ENCODE assay signal across 12 mouse cellular contexts in genomic region chr12:111450359-111450758, GRCm38 (mm10). TPM values are rescaled to one million over a fixed set of nuclear protein-coding genes. Genes with fewer than 3 reads are reported as not detected.
A peak's percentile ranks its signal among the peaks of the same experiment; 100 is the strongest.
DNase-seq lines count a peak whose midpoint lies in the region; ATAC-seq and TF ChIP-seq lines count a peak whose summit lies in the region.
"Had no signal": no experiment of that assay in that cellular context is flagged by ENCODE, and none has a peak within 500 bp of the region (broad histone marks: within the 10 kb centered on the region; RNA-seq: fewer than 3 reads in every experiment).

No protein-coding gene starts in this region.

- TF ChIP-seq CTCF in intestine, postnatal 0 days (IDR thresholded peaks at IDR 0.05; ENCODE audit: low read depth): no peak

- no peaks in the 10 kb centered on the region for H3K9me3 ChIP-seq in heart, embryonic 11.5 days (replicated peaks; ENCODE audit: control insufficient read depth, low read length)
- no peaks in the 10 kb centered on the region for H3K9me3 ChIP-seq in midbrain, embryonic 13.5 days
- no peaks in the 10 kb centered on the region for H3K9me3 ChIP-seq in forebrain, embryonic 14.5 days (replicated peaks; ENCODE audit: control insufficient read depth, low read length)
- no peaks in the 10 kb centered on the region for H3K9me3 ChIP-seq in intestine, postnatal 0 days (ENCODE audit: control insufficient read depth)
- H3K9me3 ChIP-seq: intestine, embryonic 15.5 days; stomach, embryonic 15.5 days had no signal

- no peak overlapping the region for H3K4me3 ChIP-seq in heart, embryonic 11.5 days (ENCODE audit: low read depth, low read length)
- no peak overlapping the region for H3K4me3 ChIP-seq in midbrain, embryonic 13.5 days (replicated peaks)
- no peak overlapping the region for H3K4me3 ChIP-seq in forebrain, embryonic 14.5 days (ENCODE audit: low read depth, low read length)
- H3K4me3 ChIP-seq in intestine, postnatal 0 days (ENCODE audit: low read depth, low read length): no peak overlapping the region
- H3K4me3 ChIP-seq: intestine, embryonic 15.5 days; stomach, embryonic 15.5 days had no signal

- no peak for ATAC-seq in heart, embryonic 11.5 days (replicated peaks; ENCODE audit: insufficient number of reproducible peaks, low FRiP score, low TSS enrichment)
- no peak for ATAC-seq in midbrain, embryonic 13.5 days
- no peak for ATAC-seq in forebrain, embryonic 14.5 days
- ATAC-seq in intestine, postnatal 0 days: no peak
- ATAC-seq: intestine, embryonic 15.5 days had no signal

- H3K27me3 ChIP-seq in heart, embryonic 11.5 days (ENCODE audit: control insufficient read depth, insufficient read depth, low read length): peaks cover 57% of the 10 kb centered on the region
- H3K27me3 ChIP-seq in midbrain, embryonic 13.5 days: peaks cover 86% of the 10 kb centered on the region
- H3K27me3 ChIP-seq in forebrain, embryonic 14.5 days (replicated peaks; ENCODE audit: control insufficient read depth, insufficient read depth, low read length): peaks cover 64% of the 10 kb centered on the region
- peaks cover 53% of the 10 kb centered on the region for H3K27me3 ChIP-seq in intestine, postnatal 0 days (replicated peaks; ENCODE audit: control insufficient read depth, insufficient read depth, low read length)

- H3K27ac ChIP-seq in heart, embryonic 11.5 days (ENCODE audit: low read depth, low read length): no peak overlapping the region
- no peak overlapping the region for H3K27ac ChIP-seq in midbrain, embryonic 13.5 days
- no peak overlapping the region for H3K27ac ChIP-seq in forebrain, embryonic 14.5 days (ENCODE audit: low read depth, low read length)
- no peak overlapping the region for H3K27ac ChIP-seq in intestine, postnatal 0 days (ENCODE audit: low read depth, low read length)
- H3K27ac ChIP-seq: intestine, embryonic 15.5 days had no signal

- no peaks in the 10 kb centered on the region for H3K36me3 ChIP-seq in heart, embryonic 11.5 days (ENCODE audit: control insufficient read depth, insufficient read depth, low read length)
- no peaks in the 10 kb centered on the region for H3K36me3 ChIP-seq in midbrain, embryonic 13.5 days
- no peaks in the 10 kb centered on the region for H3K36me3 ChIP-seq in forebrain, embryonic 14.5 days (ENCODE audit: control insufficient read depth, insufficient read depth, low read length)
- no peaks in the 10 kb centered on the region; the same call in 1 of the 2 replicates for H3K36me3 ChIP-seq in intestine, postnatal 0 days (ENCODE audit: control insufficient read depth, insufficient read depth)
- H3K36me3 ChIP-seq: intestine, embryonic 15.5 days; stomach, embryonic 15.5 days had no signal

- WGBS in heart, embryonic 11.5 days (ENCODE audit: insufficient replicate concordance): 39% methylated on average over 6 of the region's 6 CpGs
- 50% methylated on average over 6 of the region's 6 CpGs for WGBS in midbrain, embryonic 13.5 days
- WGBS in forebrain, embryonic 14.5 days: 58% methylated on average over 6 of the region's 6 CpGs
- 47% methylated on average over 6 of the region's 6 CpGs for WGBS in intestine, postnatal 0 days

- DNase-seq in heart, adult 11 months: peak; percentile 99
- DNase-seq in gastrocnemius, postnatal 14 days: peak; percentile 63
- DNase-seq in kidney, adult 18-20 months: peak; percentile 78
- DNase-seq in lung, postnatal 25 days (ENCODE audit: low spot score): peak; percentile 45
- DNase-seq in forebrain, embryonic 14.5 days (ENCODE audit: low spot score): no peak
- DNase-seq: cerebellum, postnatal 25 days had no signal

- intact Hi-C loops in gastrocnemius, postnatal 14 days (cut with DNase I; ENCODE audit: low total_unique reads): no loop called here

- H3K4me2 ChIP-seq in heart, embryonic 11.5 days: no peak overlapping the region
- H3K4me2 ChIP-seq in midbrain, embryonic 13.5 days (replicated peaks): no peak overlapping the region
- no peak overlapping the region for H3K4me2 ChIP-seq in forebrain, embryonic 14.5 days (ENCODE audit: low read length)
- no peak overlapping the region; the same call in 1 of the 2 replicates for H3K4me2 ChIP-seq in intestine, postnatal 0 days (replicated peaks; ENCODE audit: low read depth)
- H3K4me2 ChIP-seq: intestine, embryonic 15.5 days; stomach, embryonic 15.5 days had no signal

- no peak overlapping the region for H3K9ac ChIP-seq in heart, embryonic 11.5 days (ENCODE audit: low read depth, low read length)
- H3K9ac ChIP-seq in midbrain, embryonic 13.5 days (replicated peaks): no peak overlapping the region
- H3K9ac ChIP-seq in forebrain, embryonic 14.5 days (ENCODE audit: low read length): no peak overlapping the region
- no peak overlapping the region for H3K9ac ChIP-seq in intestine, postnatal 0 days (ENCODE audit: low read depth, low read length)
- H3K9ac ChIP-seq: intestine, embryonic 15.5 days; stomach, embryonic 15.5 days had no signal

- peaks cover 41% of the 10 kb centered on the region for H3K4me1 ChIP-seq in heart, embryonic 11.5 days (ENCODE audit: control insufficient read depth, insufficient read depth, low read length)
- peaks cover 14% of the 10 kb centered on the region for H3K4me1 ChIP-seq in midbrain, embryonic 13.5 days (replicated peaks)
- H3K4me1 ChIP-seq in forebrain, embryonic 14.5 days (ENCODE audit: control insufficient read depth, insufficient read depth, low read length): no peaks in the 10 kb centered on the region
- no peaks in the 10 kb centered on the region; the same call in 1 of the 2 replicates for H3K4me1 ChIP-seq in intestine, postnatal 0 days (replicated peaks; ENCODE audit: control insufficient read depth, insufficient read depth, low read length)

RNA-seq across cellular contexts. Expression of gene Tnfaip2, which starts 8.1 kb away (rescaled TPM):
- polyA plus RNA-seq in heart, embryonic 11.5 days (2014; fragmentation: Nextera tagmentation; extraction: Ambion mirVana): 7.7 and 11.2 TPM in 2 replicates
- 10 to 100 TPM; 22.7 to 46.6 TPM for total RNA-seq in gastrocnemius, postnatal 14 days (2021)
- polyA plus RNA-seq in midbrain, embryonic 13.5 days (2015; fragmentation: Nextera tagmentation; extraction: Ambion mirVana): 0.28 and 1.3 TPM in 2 replicates
- polyA plus RNA-seq in forebrain, embryonic 14.5 days (2014; fragmentation: Nextera tagmentation; extraction: Ambion mirVana): 0.28 and 1.1 TPM in 2 replicates
- polyA plus RNA-seq in intestine, postnatal 0 days (2015; fragmentation: Nextera tagmentation; extraction: Ambion mirVana): 10.5 and 10.8 TPM in 2 replicates

RNA-seq across cellular contexts. Expression of gene Exoc3l4, which starts 33.5 kb away (rescaled TPM):
- 11.3 and 11.6 TPM in 2 replicates for polyA plus RNA-seq in heart, embryonic 11.5 days (2014; fragmentation: Nextera tagmentation; extraction: Ambion mirVana)
- 10 to 100 TPM; 12.8 to 23.8 TPM for total RNA-seq in gastrocnemius, postnatal 14 days (2021)
- 2.0 and 2.4 TPM in 2 replicates for polyA plus RNA-seq in midbrain, embryonic 13.5 days (2015; fragmentation: Nextera tagmentation; extraction: Ambion mirVana)
- 2.2 and 2.7 TPM in 2 replicates for polyA plus RNA-seq in forebrain, embryonic 14.5 days (2014; fragmentation: Nextera tagmentation; extraction: Ambion mirVana)
- 163 and 172 TPM in 2 replicates for polyA plus RNA-seq in intestine, postnatal 0 days (2015; fragmentation: Nextera tagmentation; extraction: Ambion mirVana)

RNA-seq across cellular contexts. Expression of gene Gm266, which starts 35.3 kb away (rescaled TPM):
- polyA plus RNA-seq in heart, embryonic 11.5 days (2014; fragmentation: Nextera tagmentation; extraction: Ambion mirVana): 5.5 and 6.2 TPM in 2 replicates
- total RNA-seq in gastrocnemius, postnatal 14 days (2021): 1 to 10 TPM; 1.7 to 3.4 TPM
- polyA plus RNA-seq in midbrain, embryonic 13.5 days (2015; fragmentation: Nextera tagmentation; extraction: Ambion mirVana): 0.81 and 0.98 TPM in 2 replicates
- 0.84 and 0.99 TPM in 2 replicates for polyA plus RNA-seq in forebrain, embryonic 14.5 days (2014; fragmentation: Nextera tagmentation; extraction: Ambion mirVana)
- polyA plus RNA-seq in intestine, postnatal 0 days (2015; fragmentation: Nextera tagmentation; extraction: Ambion mirVana): 7.3 and 8.6 TPM in 2 replicates

RNA-seq across cellular contexts. Expression of gene Lbhd2, which starts 43.8 kb away (rescaled TPM):
- polyA plus RNA-seq in heart, embryonic 11.5 days (2014; fragmentation: Nextera tagmentation; extraction: Ambion mirVana): 0.50 TPM in 1 of 2 replicates, not detected in the other
- not detected for total RNA-seq in gastrocnemius, postnatal 14 days (2021)
- polyA plus RNA-seq in midbrain, embryonic 13.5 days (2015; fragmentation: Nextera tagmentation; extraction: Ambion mirVana): 0.32 TPM in 1 of 2 replicates, not detected in the other
- polyA plus RNA-seq in forebrain, embryonic 14.5 days (2014; fragmentation: Nextera tagmentation; extraction: Ambion mirVana): 2.4 and 2.8 TPM in 2 replicates
- polyA plus RNA-seq in intestine, postnatal 0 days (2015; fragmentation: Nextera tagmentation; extraction: Ambion mirVana): 2.2 and 2.8 TPM in 2 replicates
- polyA plus RNA-seq: forebrain, embryonic 11.5 days had no signal

Comparison
In these comparisons a context has a peak if more than half of its experiments do, and no peak if none do; other contexts are left out.
1. RNA of gene Exoc3l4, which starts 33.5 kb away (polyA plus RNA-seq): 163 to 172 TPM in intestine, postnatal 0 days; 11.3 to 11.6 TPM in heart, embryonic 11.5 days, 2.2 to 2.7 TPM in forebrain, embryonic 14.5 days and 2.0 to 2.4 TPM in midbrain, embryonic 13.5 days; every median in the first group is over 10 times any median in the second.